Mouse (Mus musculus) midbrain, embryonic 16.5 days (tissue): Measurements from ENCODE around the gene Retreg1. TPM values are rescaled to one million over a fixed set of nuclear protein-coding genes. Genes with fewer than 3 reads are reported as not detected.

Source experiments
- ATAC-seq: fragments of 200-750 bp; cut with Nextera tagmentation; 2 replicates; pipeline ENCODE4 v1.8.0; 2017; ENCODE audit warnings: moderate TSS enrichment
- H3K27ac ChIP-seq: fragments of 300-500 bp; sonication (generic); 2 replicates; pipeline ENCODE4 v1.5.1; 2014; ENCODE audit warnings: mild to moderate bottlenecking, low read length, mixed read lengths
- H3K27me3 ChIP-seq: fragments of 300-500 bp; sonication (generic); 2 replicates; pipeline ENCODE4 v1.6.1; 2014; ENCODE audit warnings: low read depth, low read length, mixed read lengths; ENCODE audit not compliant: control insufficient read depth, insufficient read depth
- H3K36me3 ChIP-seq: fragments of 300-500 bp; sonication (generic); 2 replicates; pipeline ENCODE4 v1.6.1; 2014; ENCODE audit warnings: mild to moderate bottlenecking, low read length, moderate library complexity, mixed read lengths; ENCODE audit not compliant: control insufficient read depth, insufficient read depth
- H3K4me1 ChIP-seq: fragments of 300-500 bp; sonication (generic); 2 replicates; pipeline ENCODE4 v1.6.1; 2014; ENCODE audit warnings: mild to moderate bottlenecking, low read length, mixed read lengths; ENCODE audit not compliant: control insufficient read depth, insufficient read depth
- H3K4me2 ChIP-seq: fragments of 300-500 bp; sonication (generic); 2 replicates; pipeline ENCODE4 v1.6.1; 2014; ENCODE audit warnings: mild to moderate bottlenecking, low read length, mixed read lengths
- H3K4me3 ChIP-seq: fragments of 300-500 bp; sonication (generic); 2 replicates; pipeline ENCODE4 v1.5.1; 2014; ENCODE audit warnings: low read depth, mild to moderate bottlenecking, low read length, moderate library complexity, mixed read lengths
- H3K9ac ChIP-seq: fragments of 300-500 bp; sonication (generic); 2 replicates; pipeline ENCODE4 v1.6.1; 2014; ENCODE audit warnings: low read depth, low read length, mixed read lengths
- H3K9me3 ChIP-seq: fragments of 300-500 bp; sonication (generic); replicated peaks from 2 replicates; pipeline ENCODE4 v1.6.1; 2014; ENCODE audit warnings: mild to moderate bottlenecking, low read length, mixed read lengths; ENCODE audit not compliant: control insufficient read depth, poor library complexity, severe bottlenecking
- WGBS: fragments of 180-500 bp; shearing (Covaris S2); extraction: QIAGEN DNeasy Blood & Tissue Kit; methylation state at CpG from one replicate; pipeline ENCODE4 v1.1.7; 2014; 5-methylcytosine and 5-hydroxymethylcytosine counted together
- polyA plus RNA-seq: library from polyadenylated mRNA; unstranded; fragments of >200 nt; fragmentation: Nextera tagmentation; extraction: Ambion mirVana; gene quantifications from 2 replicates; pipeline ENCODE4 v1.2.1, GENCODE M21; 2015

Retreg1 gene
- polyA plus RNA-seq, 1 experiment from 2014 or later: 18.4 TPM

DNA sequence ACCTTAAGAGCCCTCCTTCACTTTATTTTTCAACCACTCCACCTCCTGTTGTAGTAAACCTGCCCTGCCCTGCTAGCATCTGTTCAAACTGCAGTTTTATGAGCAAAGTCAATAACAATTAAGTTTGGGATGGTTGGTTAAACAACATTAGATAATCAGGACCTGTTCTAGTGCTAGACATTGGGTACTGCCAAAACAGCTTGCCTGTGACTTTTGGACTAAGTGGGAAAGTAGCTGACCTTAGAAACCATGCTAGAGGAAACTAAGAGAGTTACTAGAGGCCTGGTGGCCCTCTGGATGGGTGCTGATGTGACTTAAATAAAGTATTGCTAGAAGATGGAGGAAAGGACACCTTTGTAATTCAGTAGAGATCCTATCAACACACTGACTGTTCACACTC is 21.0 kb upstream of the Retreg1 start:
- ATAC-seq: no peak

DNA sequence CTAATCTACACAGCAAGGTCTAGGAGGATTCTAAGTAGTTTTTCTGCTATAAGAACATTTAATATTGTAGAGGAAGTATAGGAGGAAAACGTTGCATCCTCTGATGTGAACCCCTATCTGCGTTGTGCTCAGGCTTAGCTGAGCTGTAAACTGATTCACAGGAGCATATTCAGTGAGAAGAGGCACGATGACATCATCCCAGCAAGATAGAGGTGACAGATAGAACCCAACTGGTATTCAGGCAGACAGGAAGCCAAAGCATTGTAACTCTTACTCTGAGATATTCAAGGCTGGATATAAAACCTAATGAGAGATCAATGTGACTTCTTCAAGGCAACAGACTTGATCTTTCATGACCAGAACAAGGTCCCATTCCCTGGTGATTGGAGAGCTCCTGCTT is 20.3 kb upstream of the Retreg1 start:
- no peak for ATAC-seq
- H3K4me1 ChIP-seq: no peaks in the 10 kb centered on the region

More for the DNA sequence above, 21.0 kb upstream of the Retreg1 start:
- Histone ChIP-seq H3K27ac (no peak overlapping the region), H3K36me3 (no peaks in the 10 kb centered on the region), H3K4me2 (no peak overlapping the region), H3K4me3 (no peak overlapping the region), H3K27me3 (no peaks in the 10 kb centered on the region), H3K9ac (no peak overlapping the region), H3K4me1 (no peaks in the 10 kb centered on the region), H3K9me3 (peaks cover 4% of the 10 kb centered on the region; the same call in 1 of the 2 replicates)

DNA sequence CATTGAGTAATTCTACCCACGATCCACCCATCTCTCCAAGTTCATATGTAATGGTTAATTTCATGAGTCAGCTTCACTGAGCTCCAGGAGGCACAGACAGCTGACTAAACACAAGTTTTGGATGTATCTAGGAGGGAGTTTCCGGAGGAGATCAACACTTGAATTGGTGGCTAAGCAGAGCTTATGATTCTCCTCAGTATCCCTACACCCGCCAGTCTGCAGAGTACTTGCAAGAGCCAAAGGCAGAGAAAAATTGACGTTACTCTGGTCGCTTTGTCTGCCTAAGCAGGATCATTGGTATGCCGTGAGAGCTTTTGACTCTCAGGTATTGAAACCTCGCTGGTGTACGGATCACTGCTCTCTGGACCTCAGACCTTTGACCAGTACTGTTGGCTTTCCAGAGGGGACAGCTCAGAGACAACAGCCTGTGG is 16.4 kb upstream of the Retreg1 start:
- H3K9ac ChIP-seq: no peak overlapping the region
- H3K27me3 ChIP-seq: no peaks in the 10 kb centered on the region
- WGBS: 86% methylated on average over 8 of the region's 8 CpGs
- no peak overlapping the region for H3K4me3 ChIP-seq
- ATAC-seq: no peak
- H3K36me3 ChIP-seq: no peaks in the 10 kb centered on the region
- no peak overlapping the region for H3K27ac ChIP-seq
- no peaks in the 10 kb centered on the region for H3K4me1 ChIP-seq
- no peaks in the 10 kb centered on the region for H3K9me3 ChIP-seq
- no peak overlapping the region for H3K4me2 ChIP-seq

More for the DNA sequence above, 20.3 kb upstream of the Retreg1 start:
- H3K9ac ChIP-seq: no peak overlapping the region
- no peak overlapping the region for H3K4me3 ChIP-seq
- no peak overlapping the region for H3K27ac ChIP-seq
- 69% methylated on average over 3 of the region's 3 CpGs for WGBS
- H3K9me3 ChIP-seq: peaks cover 4% of the 10 kb centered on the region; the same call in 1 of the 2 replicates
- H3K36me3 ChIP-seq: no peaks in the 10 kb centered on the region
- no peak overlapping the region for H3K4me2 ChIP-seq
- H3K27me3 ChIP-seq: no peaks in the 10 kb centered on the region

DNA sequence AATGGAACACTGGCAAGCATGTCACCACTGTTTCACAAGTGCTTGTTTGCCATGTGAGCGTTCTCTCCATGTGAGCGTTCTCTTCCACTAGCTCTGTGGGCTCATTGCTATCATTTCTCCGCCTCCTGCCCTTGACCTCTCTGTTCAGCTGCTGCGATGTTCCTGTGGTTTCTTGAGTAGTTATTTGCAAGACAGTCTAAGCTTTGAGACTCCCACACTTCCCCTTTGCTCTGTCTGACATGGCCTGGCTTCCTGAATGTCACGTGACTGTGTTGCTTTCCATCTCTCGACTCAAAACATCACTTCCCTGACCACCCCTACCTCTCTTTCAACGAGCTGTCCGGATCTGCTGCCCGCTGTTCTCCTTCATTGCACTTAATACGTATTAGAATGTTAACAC is 14.5 kb upstream of the Retreg1 start:
- WGBS: 78% methylated on average over 10 of the region's 10 CpGs
- Histone ChIP-seq H3K36me3 (no peaks in the 10 kb centered on the region), H3K4me3 (no peak overlapping the region), H3K27ac (no peak overlapping the region), H3K4me1 (no peaks in the 10 kb centered on the region), H3K9me3 (no peaks in the 10 kb centered on the region), H3K4me2 (no peak overlapping the region), H3K27me3 (no peaks in the 10 kb centered on the region), H3K9ac (no peak overlapping the region)
- no peak for ATAC-seq

DNA sequence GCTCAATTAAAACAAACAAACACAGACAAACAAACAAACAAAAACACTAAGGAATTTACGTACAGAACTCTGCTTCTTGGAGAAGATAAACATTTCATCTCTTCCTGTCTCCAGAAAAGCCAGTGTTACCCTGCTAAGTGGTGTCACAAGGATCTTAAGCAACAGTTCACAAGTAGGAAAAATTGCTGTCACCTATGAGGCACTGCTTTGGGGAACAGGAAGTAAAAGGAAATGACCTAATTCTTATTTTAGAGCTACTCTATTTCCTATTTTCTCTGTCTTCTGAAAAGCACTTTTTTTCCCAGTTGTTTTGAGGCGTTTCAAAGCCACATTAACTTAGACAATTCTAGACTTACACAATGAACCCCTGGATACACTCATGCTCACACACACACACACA is 12.6 kb upstream of the Retreg1 start:
- Histone ChIP-seq H3K9me3 (no peaks in the 10 kb centered on the region), H3K36me3 (no peaks in the 10 kb centered on the region), H3K9ac (no peak overlapping the region), H3K4me1 (no peaks in the 10 kb centered on the region), H3K4me3 (no peak overlapping the region), H3K4me2 (no peak overlapping the region), H3K27me3 (no peaks in the 10 kb centered on the region), H3K27ac (no peak overlapping the region)
- ATAC-seq: no peak
- 77% methylated on average over 2 of the region's 2 CpGs for WGBS

- Histone ChIP-seq H3K9ac (no peak overlapping the region), H3K27me3 (no peaks in the 10 kb centered on the region), H3K4me1 (no peaks in the 10 kb centered on the region), H3K4me3 (no peak overlapping the region), H3K27ac (no peak overlapping the region), H3K9me3 (no peaks in the 10 kb centered on the region), H3K36me3 (no peaks in the 10 kb centered on the region), H3K4me2 (no peak overlapping the region)
- 100% methylated on average over 2 of the region's 2 CpGs for WGBS
- ATAC-seq: no peak
Observed at GRCm38 (mm10) chr15:25834282-25834681, 8.7 kb upstream of the Retreg1 start.

- WGBS: 90% methylated on average over 17 of the region's 17 CpGs
- Histone ChIP-seq H3K4me1 (no peaks in the 10 kb centered on the region), H3K9ac (no peak overlapping the region), H3K27ac (no peak overlapping the region), H3K4me3 (no peak overlapping the region), H3K36me3 (no peaks in the 10 kb centered on the region), H3K27me3 (no peaks in the 10 kb centered on the region), H3K4me2 (no peak overlapping the region), H3K9me3 (no peaks in the 10 kb centered on the region)
- ATAC-seq: no peak
Observed at GRCm38 (mm10) chr15:25834920-25835674, 7.9 kb upstream of the Retreg1 start.

DNA sequence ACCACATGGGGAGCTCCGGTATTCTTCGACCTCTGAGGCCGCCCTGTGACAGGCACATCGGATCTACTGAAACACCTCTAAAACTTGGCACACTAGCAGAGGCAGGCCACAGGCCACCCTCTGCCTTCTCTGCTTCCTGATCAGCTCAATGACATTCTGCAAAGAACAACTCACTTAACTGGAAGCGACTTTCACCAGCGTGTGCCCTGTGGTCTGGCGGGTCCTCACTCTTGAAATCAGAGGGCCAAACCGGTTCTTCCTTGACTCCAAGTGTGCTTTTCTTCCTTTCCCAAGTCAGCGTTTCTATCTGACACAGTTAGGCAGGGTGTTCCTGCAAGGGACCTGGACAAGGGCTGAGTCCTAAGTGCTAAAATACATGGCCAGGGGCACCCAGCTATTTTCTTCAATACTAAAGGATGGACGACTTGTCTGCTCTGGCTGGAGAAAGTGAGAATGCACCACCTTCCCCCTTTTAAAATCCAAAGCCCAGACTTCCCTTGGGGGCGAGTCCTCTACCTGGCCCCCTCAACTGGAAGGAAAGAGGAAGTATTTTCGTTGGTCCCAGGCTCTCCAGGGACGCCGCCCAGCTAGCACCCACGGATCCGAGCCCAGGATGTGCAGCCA is 406 bp upstream of the Retreg1 start:
- Histone ChIP-seq H3K9me3 (no peaks in the 10 kb centered on the region), H3K27ac (no peak overlapping the region; the same call in 1 of the 2 replicates)
- WGBS: 11% methylated on average over 16 of the region's 16 CpGs

GRCm38 (mm10) chr15:25844013-25844570 is 1.1 kb downstream of the Retreg1 start:
- Histone ChIP-seq H3K27ac (no peak overlapping the region), H3K4me2 (peak overlapping the region; percentile 94), H3K9ac (peak overlapping the region; percentile 92; the same call in 1 of the 2 replicates), H3K9me3 (no peaks in the 10 kb centered on the region), H3K27me3 (no peaks in the 10 kb centered on the region), H3K4me1 (peaks cover 15% of the 10 kb centered on the region; the same call in 1 of the 2 replicates), H3K36me3 (no peaks in the 10 kb centered on the region), H3K4me3 (peak overlapping the region; percentile 81)
- WGBS: 13% methylated on average over 11 of the region's 11 CpGs
- no peak for ATAC-seq

More for the DNA sequence above, 406 bp upstream of the Retreg1 start:
- Histone ChIP-seq H3K4me3 (peak overlapping the region; percentile 81), H3K9ac (peak overlapping the region; percentile 92), H3K27me3 (no peaks in the 10 kb centered on the region), H3K4me2 (peak overlapping the region; percentile 94), H3K36me3 (no peaks in the 10 kb centered on the region), H3K4me1 (peaks cover 15% of the 10 kb centered on the region; the same call in 1 of the 2 replicates)
- peak; percentile 75 for ATAC-seq
